Mouse (Mus musculus) MEL (cell line): ENCODE data around the gene Cachd1. TPM values are rescaled to one million over a fixed set of nuclear protein-coding genes. Genes with fewer than 3 reads are reported as not detected.

Experiments used
- DNase-seq: peaks from one replicate; pipeline ENCODE4 v3.0.0; 2011; ENCODE audit warnings: low read depth, low spot score
- H3K27ac ChIP-seq: 2 replicates; pipeline ENCODE4 v1.5.1; 2012; ENCODE audit warnings: low read depth, mild to moderate bottlenecking, control low read depth, low read length, moderate library complexity; ENCODE audit not compliant: control insufficient read depth
- H3K27me3 ChIP-seq, 2 experiments: fragments of 150-350 bp in 1 of 2; sonication (generic) in 1 of 2; 2 replicates each; pipeline ENCODE4 v1.6.1; 2012; ENCODE audit warnings: low read length in 2 of 2, mild to moderate bottlenecking in 2 of 2, improper control_type of control experiment in 1 of 2, moderate library complexity in 1 of 2; ENCODE audit not compliant: insufficient read depth in 2 of 2, control insufficient read depth in 1 of 2
- H3K36me3 ChIP-seq, 2 experiments: 2 replicates each; pipeline ENCODE4 v1.6.1; 2012 to 2014; ENCODE audit warnings: low read length in 2 of 2, improper control_type of control experiment in 1 of 2, inconsistent platforms in 1 of 2, mild to moderate bottlenecking in 1 of 2; ENCODE audit not compliant: insufficient read depth in 2 of 2, control insufficient read depth in 1 of 2
- H3K4me1 ChIP-seq, 2 experiments: fragments of 150-350 bp in 1 of 2; sonication (generic) in 1 of 2; 2 replicates each; pipeline ENCODE4 v1.6.1; 2012; ENCODE audit warnings: low read length in 2 of 2, improper control_type of control experiment in 1 of 2, mild to moderate bottlenecking in 1 of 2; ENCODE audit not compliant: insufficient read depth in 2 of 2, control insufficient read depth in 1 of 2
- H3K4me3 ChIP-seq, 2 experiments: fragments of 150-350 bp in 1 of 2; sonication (generic) in 1 of 2; 2 replicates each; pipeline ENCODE4 v1.5.1; 2012; ENCODE audit warnings: low read depth in 2 of 2, low read length in 2 of 2, mild to moderate bottlenecking in 2 of 2, moderate library complexity in 2 of 2, control low read depth in 1 of 2, improper control_type of control experiment in 1 of 2; ENCODE audit not compliant: control insufficient read depth in 1 of 2, insufficient read depth in 1 of 2
- H3K79me2 ChIP-seq: 2 replicates; pipeline ENCODE4 v1.6.1; 2012; ENCODE audit warnings: mild to moderate bottlenecking, low read length, moderate library complexity; ENCODE audit not compliant: control insufficient read depth, poor library complexity, insufficient read depth
- H3K9ac ChIP-seq: 2 replicates; pipeline ENCODE4 v1.6.1; 2012; ENCODE audit warnings: low read depth, mild to moderate bottlenecking, control low read depth, low read length, moderate library complexity; ENCODE audit not compliant: control insufficient read depth, poor library complexity, severe bottlenecking
- H3K9me3 ChIP-seq: fragments of 150-350 bp; sonication (generic); replicated peaks from 2 replicates; pipeline ENCODE4 v1.6.1; 2012; ENCODE audit warnings: mild to moderate bottlenecking, low read length, improper control_type of control experiment, moderate library complexity; ENCODE audit not compliant: insufficient read depth
- KAT2A ChIP-seq: conservative IDR thresholded peaks from 2 replicates; pipeline ENCODE4 v1.6.1; 2012; ENCODE audit warnings: low read depth, low read length, improper control_type of control experiment, inconsistent platforms
- ZC3H11A ChIP-seq: IDR thresholded peaks from 2 replicates; pipeline ENCODE4 v1.6.1; 2012; ENCODE audit warnings: low read depth, mild to moderate bottlenecking, inconsistent platforms, low read length, improper control_type of control experiment
- polyA plus RNA-seq, 2 experiments: library from polyadenylated mRNA; stranded (reverse) in 1 of 2; unstranded in 1 of 2; fragments of >175 nt in 1 of 2; fragments of >200 nt in 1 of 2; gene quantifications; 2 replicates each; pipeline versions ENCODE4 v1.2.1 to v1.2.4; 2012; ENCODE audit warnings: low replicate concordance in 2 of 2, low read depth in 1 of 2; ENCODE audit not compliant: insufficient read length in 2 of 2, insufficient read depth in 1 of 2, missing spikeins in 1 of 2
- total RNA-seq: library from RNA; depleted of rRNA; stranded (reverse); fragments of 300-350 nt; gene quantifications from 2 replicates; pipeline ENCODE4 v1.2.3, GENCODE M21; 2012; rRNA removed

Gene Cachd1
- total and polyA plus RNA-seq, 3 experiments, result 4.0 to 15.8 TPM; not detected in 1

DNA sequence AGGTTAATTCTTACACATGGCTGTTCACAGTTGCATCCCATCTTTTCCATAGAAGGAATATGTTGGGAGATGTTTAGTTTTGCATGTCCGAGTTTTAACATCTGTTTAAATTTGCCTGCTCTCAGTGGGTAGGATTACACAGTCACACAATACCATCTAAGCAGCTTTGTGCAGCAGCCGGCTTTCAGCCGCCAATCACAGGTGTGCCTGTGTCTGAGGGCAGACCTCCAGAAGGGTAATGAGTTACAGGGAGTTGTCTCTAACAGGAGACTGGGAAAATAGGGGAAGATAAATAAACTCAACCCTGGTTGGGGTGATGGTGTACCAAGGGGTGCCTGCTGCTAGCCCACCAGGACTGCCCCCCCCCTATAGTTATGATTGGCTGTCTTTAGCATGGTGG, 299.9 kb downstream of the Cachd1 start:
- Histone ChIP-seq H3K4me3 (no peak overlapping the region), H3K9me3 (no peaks in the 10 kb centered on the region), H3K79me2 (no peaks in the 10 kb centered on the region), H3K9ac (no peak overlapping the region), H3K36me3 (no peaks in the 10 kb centered on the region), H3K27me3 (no peaks in the 10 kb centered on the region), H3K27ac (no peak overlapping the region), H3K4me1 (peaks cover 0 to 2% of the 10 kb centered on the region in 2 experiments; a peak in 2 of 4 replicates)
- no peak for DNase-seq
- TF ChIP-seq ZC3H11A (no peak), KAT2A (no peak)

Other genes with a start within 250 kb of the Cachd1 start
- not detected in 2 replicates for gene Gm10577, start 244.0 kb downstream of the Cachd1 start, total RNA-seq
- gene Gm10577, start 244.0 kb downstream of the Cachd1 start, polyA plus RNA-seq, result not detected